Mouse (Mus musculus): ENCODE data around the gene Slc22a20. TPM values are rescaled to one million over a fixed set of nuclear protein-coding genes. Genes with fewer than 3 reads are reported as not detected.

Gene Slc22a20
- polyA plus RNA-seq, 1 experiment from 2014 or later: not detected

DNA sequence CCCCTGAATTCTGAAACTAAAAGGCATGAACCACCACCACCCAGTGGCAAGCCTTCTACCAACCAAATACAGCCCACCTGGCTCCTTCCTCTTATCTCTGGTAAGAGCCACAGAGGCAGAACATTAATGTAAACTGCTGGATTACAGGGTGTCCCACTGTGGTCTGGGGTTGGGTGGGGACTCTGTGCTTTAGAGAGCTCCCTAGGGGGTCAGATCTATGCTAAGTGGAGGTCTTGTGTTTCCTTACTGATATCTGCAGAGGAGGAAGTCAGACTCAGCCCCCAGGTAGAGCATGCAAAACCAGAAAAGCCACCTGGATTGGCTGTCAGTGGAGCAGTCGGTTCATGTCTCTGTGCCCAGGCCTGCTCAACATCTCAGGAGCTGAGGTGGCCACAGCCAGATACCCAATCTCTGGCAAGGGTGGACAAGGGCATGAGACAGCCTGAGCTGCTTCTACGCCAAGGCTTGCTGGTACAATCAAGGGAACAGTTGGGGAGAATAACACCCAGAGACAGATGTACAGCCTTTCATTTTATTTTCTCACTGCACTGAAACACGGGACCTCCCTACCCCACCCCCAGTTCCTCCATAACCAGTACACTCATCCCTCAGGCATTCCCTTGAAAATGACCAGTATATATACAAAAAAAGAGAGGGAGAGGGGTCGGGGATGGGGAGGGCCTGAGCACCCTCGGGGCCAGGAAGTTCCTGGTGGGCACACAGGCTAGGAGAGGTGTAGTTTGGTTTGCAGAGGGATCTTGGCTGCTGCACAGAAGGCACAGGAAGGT, 2.3 kb upstream of the Slc22a20 start:
- Histone ChIP-seq H3K4me2 (peak overlapping the region; percentile 46; the same call in 1 of the 2 replicates), H3K27ac (peak overlapping the region; percentile 76), H3K9me3 (replicated peaks) (no peaks in the 10 kb centered on the region), H3K9ac (peak overlapping the region; percentile 35; the same call in 1 of the 2 replicates), H3K4me3 (no peak overlapping the region), H3K36me3 (peaks cover 50% of the 10 kb centered on the region), H3K27me3 (replicated peaks) (no peaks in the 10 kb centered on the region), H3K4me1 (peaks cover 25% of the 10 kb centered on the region)
- peak; percentile 14; the same call in 1 of the 2 replicates for ATAC-seq
- WGBS (ENCODE audit: insufficient replicate concordance): 33% methylated on average over 5 of the region's 5 CpGs

DNA sequence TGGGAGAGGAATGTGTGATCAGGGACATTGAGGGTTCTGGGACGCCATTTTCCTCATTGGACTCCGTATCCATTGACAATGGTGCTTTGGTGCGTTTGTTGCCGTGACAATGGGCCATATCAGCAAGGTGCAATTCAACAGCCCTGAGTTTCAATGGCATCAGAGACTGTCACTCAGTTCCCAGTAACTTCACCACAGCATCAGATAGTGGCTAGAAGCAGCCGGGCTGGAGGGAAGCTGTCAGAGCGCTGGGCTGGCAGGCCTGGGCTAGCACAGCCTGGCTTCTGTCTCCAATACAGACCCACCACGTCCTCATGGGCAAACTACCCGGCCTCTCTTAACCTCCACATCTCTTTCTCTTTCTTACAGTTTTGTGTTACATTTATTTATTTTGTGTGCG, 5.5 kb downstream of the Slc22a20 start:
- H3K9ac ChIP-seq: 0 out of 2 replicates have a peak overlapping the region, but pooled peaks have one; percentile 7
- H3K9me3 ChIP-seq (replicated peaks): no peaks in the 10 kb centered on the region
- H3K4me3 ChIP-seq: no peak overlapping the region
- H3K4me2 ChIP-seq: no peak overlapping the region
- no peak overlapping the region for H3K27ac ChIP-seq
- peaks cover 5% of the 10 kb centered on the region; the same call in 1 of the 2 replicates for H3K27me3 ChIP-seq (replicated peaks)
- peaks cover 16% of the 10 kb centered on the region for H3K4me1 ChIP-seq
- WGBS (ENCODE audit: insufficient replicate concordance): 39% methylated on average over 9 of the region's 9 CpGs
- no peaks in the 10 kb centered on the region for H3K36me3 ChIP-seq
- ATAC-seq: peak; percentile 51

DNA sequence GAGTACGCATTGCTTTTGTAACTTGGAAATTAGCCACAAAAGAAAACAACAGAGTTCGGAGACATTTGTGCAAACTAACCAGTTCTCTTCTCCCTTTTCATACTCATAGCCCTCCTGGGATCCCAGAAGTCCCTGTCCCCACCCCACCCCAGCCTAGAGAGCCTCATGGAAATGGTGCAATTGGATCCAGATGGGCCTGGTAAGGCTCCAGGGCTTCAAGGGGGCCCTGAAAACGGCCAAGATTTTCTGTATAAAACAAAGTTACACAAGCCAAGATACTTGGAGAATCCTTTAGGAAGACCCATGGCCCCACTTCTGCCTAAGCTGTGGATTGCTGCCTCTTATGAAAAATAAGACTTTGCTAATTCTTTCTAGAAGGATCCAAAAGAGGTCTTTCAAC, 8.2 kb downstream of the Slc22a20 start:
- 74% methylated on average over 3 of the region's 3 CpGs for WGBS (ENCODE audit: insufficient replicate concordance)
- no peak overlapping the region for H3K4me2 ChIP-seq
- H3K4me3 ChIP-seq: no peak overlapping the region
- peaks cover 17% of the 10 kb centered on the region for H3K4me1 ChIP-seq
- H3K36me3 ChIP-seq: no peaks in the 10 kb centered on the region
- H3K9me3 ChIP-seq (replicated peaks): no peaks in the 10 kb centered on the region
- no peak for ATAC-seq
- H3K27me3 ChIP-seq (replicated peaks): peaks cover 8% of the 10 kb centered on the region; the same call in 1 of the 2 replicates
- H3K27ac ChIP-seq: no peak overlapping the region
- H3K9ac ChIP-seq: no peak overlapping the region

DNA sequence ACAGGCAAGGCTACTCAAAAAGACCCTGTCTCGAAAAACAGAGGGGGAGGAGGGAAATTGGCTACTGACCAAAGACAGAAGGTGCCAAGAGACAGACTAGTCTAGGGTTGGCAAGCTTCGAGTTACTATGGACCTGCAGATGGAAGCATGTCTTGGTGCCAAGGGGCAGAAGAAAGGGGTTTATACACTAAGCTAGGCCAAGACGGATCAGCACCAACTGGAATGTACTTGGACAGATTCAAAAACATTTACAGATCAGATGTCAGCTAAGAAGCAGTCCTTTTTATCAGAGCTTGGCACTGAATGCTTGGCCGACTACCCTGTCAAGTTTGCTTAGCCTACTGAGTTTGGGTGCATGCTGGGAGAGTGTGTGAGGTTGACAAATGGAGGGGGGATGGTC, 10.3 kb downstream of the Slc22a20 start:
- no peak overlapping the region for H3K4me2 ChIP-seq
- peaks cover 11% of the 10 kb centered on the region for H3K4me1 ChIP-seq
- H3K27ac ChIP-seq: no peak overlapping the region
- no peaks in the 10 kb centered on the region for H3K9me3 ChIP-seq (replicated peaks)
- H3K36me3 ChIP-seq: no peaks in the 10 kb centered on the region
- H3K9ac ChIP-seq: no peak overlapping the region
- 70% methylated on average over 4 of the region's 4 CpGs for WGBS (ENCODE audit: insufficient replicate concordance)
- no peak for ATAC-seq
- peaks cover 11% of the 10 kb centered on the region; the same call in 1 of the 2 replicates for H3K27me3 ChIP-seq (replicated peaks)
- H3K4me3 ChIP-seq: no peak overlapping the region

DNA sequence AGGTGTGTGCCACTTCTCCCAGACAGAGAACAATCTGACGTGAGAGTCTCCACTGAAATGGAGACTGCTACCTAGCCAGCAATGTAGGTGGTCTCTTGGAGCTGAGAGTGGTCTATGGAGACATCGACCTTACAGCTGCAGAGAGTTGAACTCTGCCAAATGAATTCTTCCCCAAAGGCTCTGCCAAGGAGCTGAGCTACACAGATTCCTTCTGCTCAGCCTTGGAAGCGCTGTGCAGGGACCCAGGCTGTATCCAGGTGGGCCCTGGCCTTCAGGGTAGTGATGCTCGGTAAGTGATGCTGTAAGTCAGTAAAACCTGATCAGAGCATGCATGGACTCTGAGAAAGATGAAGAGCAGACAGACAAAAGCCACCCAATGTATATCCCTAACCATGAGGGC, 10.8 kb downstream of the Slc22a20 start:
- Histone ChIP-seq H3K36me3 (no peaks in the 10 kb centered on the region), H3K27ac (no peak overlapping the region), H3K4me1 (peaks cover 9% of the 10 kb centered on the region), H3K9ac (no peak overlapping the region), H3K4me3 (no peak overlapping the region), H3K27me3 (replicated peaks) (peaks cover 11% of the 10 kb centered on the region; the same call in 1 of the 2 replicates), H3K4me2 (no peak overlapping the region), H3K9me3 (replicated peaks) (no peaks in the 10 kb centered on the region)
- WGBS (ENCODE audit: insufficient replicate concordance): 72% methylated on average over 4 of the region's 4 CpGs
- ATAC-seq: no peak

DNA sequence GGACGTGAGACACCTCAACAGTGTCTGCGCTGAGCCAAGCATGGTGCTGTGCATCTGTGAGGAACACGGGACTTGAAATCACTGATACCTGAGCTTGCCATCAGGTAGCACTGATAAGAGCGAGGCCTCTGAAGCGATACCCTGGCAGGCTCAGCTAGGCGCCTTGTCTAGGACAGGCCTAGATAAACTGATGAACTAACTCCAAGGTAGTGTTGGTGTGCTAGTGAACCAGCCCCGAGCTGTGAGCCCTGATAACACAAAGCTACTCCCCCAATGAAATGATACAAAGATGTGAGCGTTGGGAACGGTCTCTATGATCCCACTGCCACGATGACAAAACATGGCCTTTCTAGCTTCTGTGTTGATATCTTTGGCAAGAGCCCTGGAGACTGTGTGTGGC, 18.3 kb downstream of the Slc22a20 start:
- peak; percentile 87 for ATAC-seq
- Histone ChIP-seq H3K27ac (peak overlapping the region; percentile 87), H3K27me3 (replicated peaks) (peaks cover 7% of the 10 kb centered on the region; the same call in 1 of the 2 replicates), H3K9ac (no peak overlapping the region), H3K4me3 (no peak overlapping the region), H3K36me3 (no peaks in the 10 kb centered on the region), H3K4me2 (peak overlapping the region; percentile 57), H3K4me1 (peaks cover 62% of the 10 kb centered on the region), H3K9me3 (replicated peaks) (no peaks in the 10 kb centered on the region)
- WGBS (ENCODE audit: insufficient replicate concordance): 27% methylated on average over 10 of the region's 10 CpGs

DNA sequence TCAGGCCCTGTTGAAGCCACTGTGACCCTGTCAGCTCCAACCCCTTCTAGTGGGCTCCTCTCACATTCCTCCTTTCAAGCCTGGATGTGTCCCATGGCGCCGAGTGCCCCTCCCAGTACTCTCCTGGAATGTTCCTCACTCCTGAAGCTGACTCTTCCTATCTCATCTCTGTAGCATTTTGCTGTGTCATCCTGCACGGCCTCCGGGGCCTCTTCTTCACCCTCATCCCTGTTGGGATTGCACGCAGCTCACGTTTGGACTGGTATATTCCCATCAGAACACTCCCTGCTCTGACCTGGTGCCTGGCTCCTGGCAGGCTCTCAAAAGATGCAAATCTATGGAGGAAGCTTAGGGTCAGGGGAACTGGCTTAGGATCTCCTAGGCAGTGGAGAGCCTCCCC, 19.2 kb downstream of the Slc22a20 start:
- Histone ChIP-seq H3K36me3 (peaks cover 2% of the 10 kb centered on the region), H3K9me3 (replicated peaks) (no peaks in the 10 kb centered on the region), H3K4me1 (peaks cover 69% of the 10 kb centered on the region), H3K4me2 (peak overlapping the region; percentile 57), H3K4me3 (peak overlapping the region; percentile 13), H3K27me3 (replicated peaks) (peaks cover 5% of the 10 kb centered on the region; the same call in 1 of the 2 replicates), H3K27ac (peak overlapping the region; percentile 87), H3K9ac (peak overlapping the region; percentile 49)
- ATAC-seq: peak; percentile 66
- WGBS (ENCODE audit: insufficient replicate concordance): 41% methylated on average over 6 of the region's 6 CpGs

DNA sequence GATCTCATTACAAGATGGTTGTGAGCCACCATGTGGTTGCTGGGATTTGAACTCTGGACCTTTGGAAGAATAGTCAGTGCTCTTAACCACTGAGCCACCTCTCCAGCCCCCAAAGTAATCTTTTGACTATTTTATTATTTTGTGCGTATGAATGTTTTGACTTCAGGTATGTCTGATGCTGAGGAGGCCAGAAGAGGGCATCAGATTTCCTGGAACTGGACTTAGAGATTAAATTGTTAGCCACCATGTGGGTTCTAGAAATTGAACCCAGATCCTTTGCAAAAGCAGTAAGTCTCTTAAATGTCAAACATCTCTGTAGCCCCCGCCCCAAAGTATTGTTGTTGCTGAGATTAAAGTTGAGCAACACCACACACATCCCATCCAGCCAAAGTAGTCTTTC, 20.0 kb downstream of the Slc22a20 start:
- Histone ChIP-seq H3K4me2 (peak overlapping the region; percentile 57; the same call in 1 of the 2 replicates), H3K36me3 (peaks cover 11% of the 10 kb centered on the region), H3K27ac (peak overlapping the region; percentile 87), H3K9me3 (replicated peaks) (no peaks in the 10 kb centered on the region), H3K4me1 (peaks cover 78% of the 10 kb centered on the region), H3K9ac (peak overlapping the region; percentile 49), H3K27me3 (replicated peaks) (no peaks in the 10 kb centered on the region), H3K4me3 (no peak overlapping the region)
- no peak for ATAC-seq
- WGBS (ENCODE audit: insufficient replicate concordance): 85% methylated on average over 2 of the region's 2 CpGs

DNA sequence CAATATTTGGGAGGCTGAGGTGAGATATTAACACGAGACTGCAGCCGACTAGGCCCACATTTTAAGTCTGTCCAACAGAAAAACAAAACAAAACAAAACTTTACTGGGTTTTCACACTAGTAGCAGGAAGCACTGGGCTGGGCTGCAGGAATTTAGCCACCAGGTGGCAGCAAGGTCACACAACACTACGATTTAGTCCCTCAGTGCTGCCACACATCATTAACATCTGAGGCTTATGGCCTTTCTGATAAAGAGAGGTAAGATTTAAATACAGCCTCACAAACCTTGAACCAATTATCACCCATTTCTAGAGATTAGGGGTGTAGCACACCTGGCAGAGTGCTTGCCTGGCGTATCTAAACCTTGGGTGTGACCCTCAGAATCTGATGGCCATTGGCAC, 20.7 kb downstream of the Slc22a20 start:
- H3K36me3 ChIP-seq: peaks cover 17% of the 10 kb centered on the region

DNA sequence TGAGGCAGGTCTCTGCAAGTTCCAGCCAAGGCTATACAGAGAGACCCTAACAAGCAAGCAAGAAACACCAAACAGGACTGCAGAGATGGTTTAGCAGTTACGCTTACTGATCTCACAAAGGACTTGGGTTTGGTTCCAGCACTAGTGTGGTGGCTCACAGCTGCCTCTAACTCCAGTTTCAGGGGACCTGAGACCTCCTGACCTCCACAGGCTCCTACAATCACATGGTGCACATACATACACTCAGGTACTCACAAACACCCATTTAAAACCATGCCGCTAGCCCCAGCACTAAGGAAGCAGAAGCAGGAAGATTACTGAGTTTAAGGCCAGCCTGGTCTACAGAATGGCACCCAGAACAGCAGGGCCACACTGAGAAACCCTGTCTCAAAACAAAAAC, 21.1 kb downstream of the Slc22a20 start:
- Histone ChIP-seq H3K9me3 (replicated peaks) (no peaks in the 10 kb centered on the region), H3K9ac (peak overlapping the region; percentile 86), H3K36me3 (peaks cover 22% of the 10 kb centered on the region), H3K4me2 (peak overlapping the region; percentile 92), H3K27me3 (replicated peaks) (no peaks in the 10 kb centered on the region), H3K27ac (peak overlapping the region; percentile 88), H3K4me3 (peak overlapping the region; percentile 81), H3K4me1 (peaks cover 73% of the 10 kb centered on the region)
- 77% methylated on average over 2 of the region's 2 CpGs for WGBS (ENCODE audit: insufficient replicate concordance)
- ATAC-seq: no peak

More for the DNA sequence above, 20.7 kb downstream of the Slc22a20 start:
- no peaks in the 10 kb centered on the region for H3K27me3 ChIP-seq (replicated peaks)
- peak overlapping the region; percentile 92 for H3K4me2 ChIP-seq
- WGBS (ENCODE audit: insufficient replicate concordance): 5% methylated on average over 4 of the region's 4 CpGs
- 0 out of 2 replicates have a peak overlapping the region, but pooled peaks have one; percentile 81 for H3K4me3 ChIP-seq
- H3K4me1 ChIP-seq: peaks cover 77% of the 10 kb centered on the region
- ATAC-seq: no peak
- peak overlapping the region; percentile 86 for H3K9ac ChIP-seq
- no peaks in the 10 kb centered on the region for H3K9me3 ChIP-seq (replicated peaks)
- peak overlapping the region; percentile 88 for H3K27ac ChIP-seq

DNA sequence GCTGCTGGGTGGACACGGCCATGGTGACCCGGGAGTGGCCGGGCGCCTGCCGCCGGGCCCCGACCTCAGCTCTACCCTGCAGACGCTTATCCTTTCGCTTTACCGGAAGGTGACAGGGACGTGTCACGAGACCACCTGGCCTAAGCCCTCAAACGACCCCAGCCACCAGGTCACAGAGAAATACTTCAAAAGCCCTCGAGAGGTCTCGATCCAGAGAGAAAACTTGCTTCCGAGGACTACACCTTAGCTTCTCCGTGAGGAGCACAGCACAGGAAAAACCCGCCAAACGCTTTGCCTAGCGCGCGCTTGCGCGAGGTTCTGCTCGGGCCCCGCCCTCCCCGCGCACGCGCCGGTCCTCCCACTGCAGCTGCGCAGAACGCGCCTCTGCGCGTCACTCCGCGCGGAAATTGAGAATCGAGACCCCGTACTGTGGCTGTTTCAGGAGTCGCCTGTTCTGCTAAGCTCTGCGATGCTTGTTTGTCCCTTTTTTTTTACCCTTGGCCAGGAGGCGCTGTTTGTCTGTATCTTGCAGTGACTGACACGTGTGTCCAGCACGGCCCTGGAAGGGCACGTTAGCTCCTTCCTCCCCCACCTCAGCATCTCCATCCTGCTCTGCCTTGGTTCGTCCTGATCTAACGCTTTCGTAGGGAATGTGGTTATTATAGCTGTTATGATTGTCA, 21.9 kb downstream of the Slc22a20 start, which contains the start of gene Pola2:
Gene Pola2, minus strand, starts transcription at position 320 of the 680 bp plus-strand sequence.
- Histone ChIP-seq H3K27ac (peak within 1 kb of the TSS; percentile 88), H3K9me3 (replicated peaks) (no peaks in the 10 kb centered on the region), H3K9ac (peak within 1 kb of the TSS; percentile 86), H3K4me3 (peak within 1 kb of the TSS; percentile 81), H3K4me1 (peaks cover 70% of the 10 kb centered on the region), H3K4me2 (peak within 1 kb of the TSS; percentile 92), H3K36me3 (peaks cover 29% of the 10 kb centered on the region), H3K27me3 (replicated peaks) (no peaks in the 10 kb centered on the region)
- ATAC-seq: peak; percentile 67
- WGBS (ENCODE audit: insufficient replicate concordance): under 1% methylated on average over 50 of the region's 50 CpGs

DNA sequence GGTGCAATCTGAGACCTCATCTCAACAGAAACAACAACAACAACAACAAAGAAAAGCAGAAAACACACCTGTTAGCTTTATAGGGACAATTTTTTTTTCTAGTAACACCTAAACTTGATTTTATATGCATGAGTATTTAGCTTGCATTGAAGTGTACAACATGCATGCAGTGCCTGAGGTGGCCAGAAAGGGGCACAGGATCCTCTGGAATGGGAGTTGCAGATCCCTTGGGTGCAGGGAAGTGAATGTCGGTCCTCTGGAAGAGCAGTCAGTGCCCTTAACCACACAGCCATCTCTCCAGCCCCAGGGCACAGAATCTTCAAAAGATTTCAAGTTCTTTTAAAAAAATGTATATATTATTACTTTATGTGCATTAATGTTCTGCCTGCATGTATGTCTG, 23.3 kb downstream of the Slc22a20 start:
- Histone ChIP-seq H3K27me3 (replicated peaks) (no peaks in the 10 kb centered on the region), H3K4me1 (peaks cover 62% of the 10 kb centered on the region), H3K36me3 (peaks cover 43% of the 10 kb centered on the region), H3K9ac (peak overlapping the region; percentile 86), H3K4me2 (peak overlapping the region; percentile 92), H3K27ac (0 out of 2 replicates have a peak overlapping the region, but pooled peaks have one; percentile 5), H3K9me3 (replicated peaks) (no peaks in the 10 kb centered on the region), H3K4me3 (peak overlapping the region; percentile 81)
- 27% methylated on average over 1 of the region's 1 CpGs for WGBS (ENCODE audit: insufficient replicate concordance)
- ATAC-seq: no peak

Data from liver, embryonic 12.5 days (tissue).